Mouse (Mus musculus) embryo, embryonic 10 days (tissue): ENCODE measurements around the gene Gas2l2.
A peak's percentile ranks its signal among the peaks of the same experiment; 100 is the strongest.

Source experiments
- DNase-seq: peaks from one replicate; pipeline ENCODE4 v3.0.0-alpha.2; 2015; ENCODE audit warnings: low spot score

Gene Gas2l2

GRCm38 (mm10) chr11:83429355-83429754, at the start of gene Gas2l2:
Gas2l2 (minus strand) TSS chr11:83429455.
- DNase-seq: no peak

GRCm38 (mm10) chr11:83473235-83474016, 44.2 kb upstream of the Gas2l2 start:
- DNase-seq: peak; percentile 50

DNA sequence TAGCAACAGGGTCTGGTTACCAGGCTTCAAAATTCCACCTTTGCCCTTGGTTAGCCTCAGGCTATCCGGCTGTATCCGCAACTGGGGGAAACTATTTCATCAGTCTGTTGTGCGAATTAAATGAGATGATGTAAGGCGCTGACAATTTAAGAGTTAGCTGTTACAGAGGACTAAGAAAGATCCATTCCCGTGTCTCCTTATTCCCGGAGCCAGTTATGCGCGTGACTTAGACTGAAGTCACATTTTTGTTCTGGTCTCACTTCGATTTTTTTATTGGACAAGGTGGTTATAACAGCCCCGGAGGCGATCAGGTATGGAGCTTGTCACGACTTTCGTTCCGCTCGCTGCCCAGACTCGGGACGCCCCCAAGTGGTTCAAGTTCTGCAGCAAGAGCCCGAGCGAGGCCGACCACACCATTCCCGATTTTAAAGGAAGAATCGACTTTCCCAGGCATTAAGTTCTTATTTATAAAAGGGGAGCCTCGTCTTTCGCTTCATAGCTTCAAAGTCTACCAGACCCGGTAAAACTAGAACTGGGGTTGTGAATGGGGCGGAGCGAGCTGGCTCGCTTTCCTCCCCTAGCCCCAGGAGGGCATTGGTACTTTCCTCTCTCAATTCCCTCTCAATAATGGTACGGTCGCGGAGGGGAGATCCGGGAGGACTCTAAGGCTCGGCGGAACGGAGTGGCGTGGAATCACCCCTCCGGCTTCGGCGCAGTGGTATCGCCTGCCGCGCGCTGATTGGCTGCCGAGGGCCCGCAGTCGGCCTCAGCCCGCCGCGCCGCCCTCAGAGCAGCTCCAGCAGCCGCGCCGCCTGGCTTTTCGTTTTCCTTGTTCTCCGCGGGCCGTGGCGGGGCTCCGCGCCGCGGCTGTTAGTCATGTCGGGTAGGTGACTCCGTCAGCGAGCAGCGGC, 43.3 kb upstream of the Gas2l2 start, which contains the start of gene Taf15:
TSS of gene Taf15 (plus strand) at position 763 of the 911 bp plus-strand sequence.
- DNase-seq: peak; percentile 100

GRCm38 (mm10) chr11:83471766-83472165, 42.5 kb upstream of the Gas2l2 start:
- DNase-seq: no peak

- no peak for DNase-seq
Measured at GRCm38 (mm10) chr11:83468765-83469164, 39.5 kb upstream of the Gas2l2 start.

GRCm38 (mm10) chr11:83467120-83467652, 37.9 kb upstream of the Gas2l2 start:
- DNase-seq: no peak

- DNase-seq: no peak
Measured at GRCm38 (mm10) chr11:83465976-83466375, 36.7 kb upstream of the Gas2l2 start.

GRCm38 (mm10) chr11:83462711-83463244, 33.5 kb upstream of the Gas2l2 start, which contains the start of gene Mmp28:
Mmp28 (minus strand) TSS chr11:83463071.
- DNase-seq: no peak

GRCm38 (mm10) chr11:83461462-83462027, 32.3 kb upstream of the Gas2l2 start:
- no peak for DNase-seq

DNA sequence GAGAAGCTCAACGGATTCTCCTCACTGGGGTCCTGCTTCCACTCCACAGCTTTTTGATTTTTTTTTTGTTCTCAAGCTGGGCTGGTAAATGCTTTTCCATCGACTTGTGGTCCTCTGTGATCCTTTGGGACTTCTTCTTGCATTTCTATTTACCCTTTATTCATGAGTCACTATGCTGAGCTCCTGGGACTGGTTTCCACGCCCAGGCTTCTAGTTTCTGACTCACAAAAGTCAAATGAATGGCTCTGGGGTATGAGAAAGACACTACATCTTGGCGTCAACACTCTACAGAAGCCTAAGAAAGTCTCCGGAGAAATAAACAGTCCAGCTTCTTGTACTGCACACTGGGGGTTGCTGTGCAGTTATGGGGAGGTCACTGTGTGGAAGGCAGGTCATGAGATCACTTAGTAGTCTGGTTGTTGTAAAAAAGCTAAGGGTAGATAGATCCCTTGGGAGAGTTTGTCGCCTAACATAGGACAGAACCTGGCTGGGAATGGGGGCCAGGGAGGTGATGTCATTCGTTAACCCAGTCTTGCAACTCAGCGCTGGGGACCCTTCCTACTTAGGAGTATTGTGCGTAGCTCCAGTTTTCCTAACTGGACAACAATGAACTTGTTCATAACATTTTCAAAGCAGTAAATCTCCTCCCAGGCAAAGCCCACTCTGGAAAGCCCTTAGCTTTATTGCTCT, 28.8 kb upstream of the Gas2l2 start:
- no peak for DNase-seq

- no peak for DNase-seq
Measured at GRCm38 (mm10) chr11:83457257-83457656, 28.0 kb upstream of the Gas2l2 start.

GRCm38 (mm10) chr11:83455608-83456007, 26.4 kb upstream of the Gas2l2 start:
- no peak for DNase-seq

DNA sequence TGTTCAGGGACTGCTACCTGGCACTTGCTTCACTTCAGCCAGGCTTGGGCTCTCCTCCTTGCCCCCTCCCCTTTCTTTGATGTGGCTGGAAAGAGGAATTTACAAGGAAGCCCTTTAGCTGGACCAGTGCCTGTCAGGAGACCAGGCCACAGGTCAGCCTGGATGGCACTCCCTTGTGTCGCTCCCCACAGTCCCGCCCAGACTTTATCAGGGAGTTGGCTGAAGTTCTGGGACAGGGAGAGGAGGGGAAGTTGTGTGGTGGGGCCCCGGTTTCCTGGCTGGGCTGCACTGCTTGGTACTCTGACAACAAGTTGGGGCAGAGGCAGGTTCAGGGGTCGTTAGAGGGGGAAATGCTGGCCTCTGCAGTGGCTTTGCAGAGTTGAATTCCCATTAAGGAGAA, 25.3 kb upstream of the Gas2l2 start:
- no peak for DNase-seq

- DNase-seq: no peak
Measured at GRCm38 (mm10) chr11:83451281-83451680, 22.0 kb upstream of the Gas2l2 start.

DNA sequence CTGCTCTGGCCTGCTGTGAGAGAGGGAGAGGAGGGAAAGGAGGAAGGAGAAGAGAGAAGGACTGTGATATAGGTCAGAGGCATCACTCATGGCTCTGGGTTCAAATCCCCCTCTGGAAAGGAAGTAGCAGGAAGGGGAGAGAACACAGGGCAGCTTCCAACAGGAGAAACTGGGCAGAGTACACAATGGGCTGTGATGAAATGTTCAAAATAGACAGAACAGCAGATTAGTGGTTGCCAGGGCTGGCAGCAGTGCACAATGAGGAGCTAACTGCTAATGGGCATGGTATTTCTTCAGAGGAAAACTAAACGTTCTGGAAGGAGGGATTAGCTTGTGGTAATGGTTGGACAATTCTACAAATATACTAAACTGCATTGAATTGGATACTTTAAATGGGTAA, 21.3 kb upstream of the Gas2l2 start:
- no peak for DNase-seq

DNA sequence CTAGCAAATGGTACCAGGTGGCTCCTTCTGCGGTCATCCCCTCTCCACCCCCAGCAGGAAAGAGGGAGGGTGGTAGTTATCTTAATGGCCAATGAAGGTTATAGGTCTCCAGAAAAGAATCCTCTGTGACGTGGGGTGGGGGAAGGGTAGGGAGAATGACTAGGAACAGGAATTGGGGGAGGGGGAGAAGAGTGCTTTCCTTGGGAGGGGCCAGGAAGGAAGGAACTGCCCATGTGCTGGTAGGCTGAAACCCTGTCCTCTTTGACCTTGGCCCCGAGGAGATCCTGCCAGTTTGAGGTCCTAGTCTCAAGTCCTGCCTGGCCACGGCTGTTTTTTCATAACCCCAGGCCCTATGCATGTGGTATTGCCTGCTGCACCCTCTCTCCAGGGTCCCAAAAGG, 20.0 kb upstream of the Gas2l2 start:
- DNase-seq: no peak

DNA sequence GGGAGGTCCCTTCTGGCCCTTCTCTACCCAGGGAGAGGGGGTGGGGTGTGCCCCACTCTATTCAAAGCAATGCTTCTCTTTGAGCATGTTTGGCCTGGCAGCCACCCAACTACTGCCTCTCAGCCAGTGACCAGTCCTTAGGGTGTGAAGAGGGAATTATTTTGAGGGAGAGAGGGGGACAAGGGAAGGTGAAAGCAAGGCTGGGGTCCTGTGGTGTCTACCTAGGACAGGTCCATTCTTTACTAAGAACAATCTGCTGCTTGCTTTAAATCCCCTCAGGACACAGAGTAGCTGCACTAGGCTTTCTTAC, 19.6 kb upstream of the Gas2l2 start:
- no peak for DNase-seq

GRCm38 (mm10) chr11:83448021-83448926, 19.0 kb upstream of the Gas2l2 start:
- peak; percentile 80 for DNase-seq

GRCm38 (mm10) chr11:83447612-83448011, 18.4 kb upstream of the Gas2l2 start:
- DNase-seq: no peak

- DNase-seq: no peak
Measured at GRCm38 (mm10) chr11:83445001-83445400, 15.7 kb upstream of the Gas2l2 start.
